Mouse (Mus musculus) midbrain, embryonic 14.5 days (tissue): ENCODE results near the gene Bzw2. TPM values are rescaled to one million over a fixed set of nuclear protein-coding genes. Genes with fewer than 3 reads are reported as not detected.

Source experiments
- ATAC-seq: fragments of 200-750 bp; cut with Nextera tagmentation; 2 replicates; pipeline ENCODE4 v1.8.0; 2017; ENCODE audit warnings: moderate number of reproducible peaks, moderate library complexity; ENCODE audit not compliant: low FRiP score, low TSS enrichment
- DNase-seq: peaks from one replicate; pipeline ENCODE4 v3.0.0-alpha.2; 2015
- H3K27ac ChIP-seq: fragments of 300-500 bp; sonication (generic); replicated peaks from 2 replicates; pipeline ENCODE4 v1.5.1; 2014; ENCODE audit warnings: mild to moderate bottlenecking, low read depth, low read length, moderate library complexity
- H3K27me3 ChIP-seq: fragments of 300-500 bp; sonication (generic); 2 replicates; pipeline ENCODE4 v1.6.1; 2014; ENCODE audit warnings: low read length, control low read depth, mixed read lengths; ENCODE audit not compliant: control insufficient read depth, insufficient read depth
- H3K36me3 ChIP-seq: fragments of 300-500 bp; sonication (generic); 2 replicates; pipeline ENCODE4 v1.6.1; 2014; ENCODE audit warnings: low read length, control low read depth; ENCODE audit not compliant: control insufficient read depth, insufficient read depth
- H3K4me1 ChIP-seq: fragments of 300-500 bp; sonication (generic); 2 replicates; pipeline ENCODE4 v1.6.1; 2014; ENCODE audit warnings: mild to moderate bottlenecking, antibody characterized with exemption, low read length, control low read depth; ENCODE audit not compliant: control insufficient read depth, insufficient read depth
- H3K4me2 ChIP-seq: fragments of 300-500 bp; sonication (generic); 2 replicates; pipeline ENCODE4 v1.6.1; 2014; ENCODE audit warnings: mild to moderate bottlenecking, low read length, moderate library complexity
- H3K4me3 ChIP-seq: fragments of 300-500 bp; sonication (generic); replicated peaks from 2 replicates; pipeline ENCODE4 v1.5.1; 2014; ENCODE audit warnings: low read depth, low read length
- H3K9ac ChIP-seq: fragments of 300-500 bp; sonication (generic); replicated peaks from 2 replicates; pipeline ENCODE4 v1.6.1; 2014; ENCODE audit warnings: mild to moderate bottlenecking, low read length, moderate library complexity
- H3K9me3 ChIP-seq: fragments of 300-500 bp; sonication (generic); 2 replicates; pipeline ENCODE4 v1.6.1; 2016; ENCODE audit warnings: low read length, control low read depth, mixed read lengths; ENCODE audit not compliant: control insufficient read depth
- WGBS: fragments of 180-500 bp; shearing (Covaris S2); extraction: QIAGEN DNeasy Blood & Tissue Kit; methylation state at CpG from one replicate; pipeline ENCODE4 v1.1.7; 2014; 5-methylcytosine and 5-hydroxymethylcytosine counted together
- polyA plus RNA-seq: library from polyadenylated mRNA; unstranded; fragments of >200 nt; fragmentation: Nextera tagmentation; extraction: Ambion mirVana; gene quantifications from 2 replicates; pipeline ENCODE4 v1.2.1, GENCODE M21; 2014

The Bzw2 gene
- polyA plus RNA-seq, 1 experiment from 2014 or later: 484 TPM

- Histone ChIP-seq H3K27me3 (no peaks in the 10 kb centered on the region), H3K4me3 (no peak overlapping the region), H3K9ac (no peak overlapping the region), H3K27ac (no peak overlapping the region), H3K9me3 (no peaks in the 10 kb centered on the region), H3K36me3 (peaks cover 68% of the 10 kb centered on the region), H3K4me1 (no peaks in the 10 kb centered on the region), H3K4me2 (no peak overlapping the region)
- whole genome bisulfite sequencing: 98% methylated on average over 5 of the region's 5 CpGs
- DNase-seq (no peak), ATAC-seq (no peak)
These were observed 19.3 kb upstream of the Bzw2 start for GRCm38 (mm10) chr12:36177227-36177626.

- Histone ChIP-seq H3K9me3 (no peaks in the 10 kb centered on the region), H3K27me3 (no peaks in the 10 kb centered on the region), H3K36me3 (peaks cover 15% of the 10 kb centered on the region), H3K4me1 (no peaks in the 10 kb centered on the region), H3K27ac (no peak overlapping the region), H3K4me2 (no peak overlapping the region), H3K9ac (no peak overlapping the region), H3K4me3 (no peak overlapping the region)
- 52% methylated on average over 1 of the region's 1 CpGs for whole genome bisulfite sequencing
- DNase-seq: no peak
- no peak for ATAC-seq
These were observed 7.4 kb upstream of the Bzw2 start for GRCm38 (mm10) chr12:36165299-36165698.

GRCm38 (mm10) chr12:36164126-36164791, 6.4 kb upstream of the Bzw2 start:
- ATAC-seq (no peak), DNase-seq (no peak)
- H3K9me3 ChIP-seq: no peaks in the 10 kb centered on the region
- H3K27me3 ChIP-seq: no peaks in the 10 kb centered on the region
- WGBS: 88% methylated on average over 7 of the region's 7 CpGs
- no peak overlapping the region for H3K4me2 ChIP-seq
- H3K4me1 ChIP-seq: no peaks in the 10 kb centered on the region
- H3K27ac ChIP-seq: no peak overlapping the region
- H3K9ac ChIP-seq: no peak overlapping the region
- H3K36me3 ChIP-seq: peaks cover 14% of the 10 kb centered on the region; the same call in 1 of the 2 replicates
- H3K4me3 ChIP-seq: no peak overlapping the region

- peak overlapping the region; percentile 95 for H3K4me3 ChIP-seq
- peak overlapping the region; percentile 91 for H3K27ac ChIP-seq
- ATAC-seq (peak; percentile 32), DNase-seq (no peak)
- no peaks in the 10 kb centered on the region for H3K36me3 ChIP-seq
- H3K27me3 ChIP-seq: no peaks in the 10 kb centered on the region
- H3K4me1 ChIP-seq: peaks cover 24% of the 10 kb centered on the region
- H3K9me3 ChIP-seq: no peaks in the 10 kb centered on the region
- H3K4me2 ChIP-seq: peak overlapping the region; percentile 76
- WGBS: under 1% methylated on average over 14 of the region's 14 CpGs
- peak overlapping the region; percentile 95 for H3K9ac ChIP-seq
These were observed 609 bp downstream of the Bzw2 start for GRCm38 (mm10) chr12:36157304-36157637.

- Histone ChIP-seq H3K4me3 (peak within 1 kb of the TSS; percentile 95), H3K9me3 (no peaks in the 10 kb centered on the region), H3K27me3 (no peaks in the 10 kb centered on the region), H3K9ac (peak within 1 kb of the TSS; percentile 95), H3K36me3 (no peaks in the 10 kb centered on the region), H3K4me1 (peaks cover 24% of the 10 kb centered on the region), H3K4me2 (peak within 1 kb of the TSS; percentile 76), H3K27ac (peak within 1 kb of the TSS; percentile 91)
- ATAC-seq (peak; percentile 97), DNase-seq (peak; percentile 98)
- under 1% methylated on average over 42 of the region's 42 CpGs for WGBS
These were observed 1.1 kb downstream of the Bzw2 start, which contains the start of gene Ankmy2 for GRCm38 (mm10) chr12:36156637-36157303. TSS of gene Ankmy2 (plus strand) at chr12:36157114.

- ATAC-seq (peak; percentile 69), DNase-seq (no peak)
- no peaks in the 10 kb centered on the region for H3K36me3 ChIP-seq
- 0% methylated on average over 33 of the region's 33 CpGs for WGBS
- H3K27me3 ChIP-seq: no peaks in the 10 kb centered on the region
- peak overlapping the region; percentile 76 for H3K4me2 ChIP-seq
- H3K9me3 ChIP-seq: no peaks in the 10 kb centered on the region
- peak overlapping the region; percentile 95 for H3K9ac ChIP-seq
- H3K4me3 ChIP-seq: peak overlapping the region; percentile 95
- H3K27ac ChIP-seq: peak overlapping the region; percentile 91
- H3K4me1 ChIP-seq: peaks cover 24% of the 10 kb centered on the region
These were observed 1.7 kb downstream of the Bzw2 start for GRCm38 (mm10) chr12:36156101-36156636.

GRCm38 (mm10) chr12:36155141-36155641, 2.7 kb downstream of the Bzw2 start:
- WGBS: 9% methylated on average over 8 of the region's 8 CpGs
- H3K27me3 ChIP-seq: no peaks in the 10 kb centered on the region
- peak overlapping the region; percentile 95 for H3K4me3 ChIP-seq
- peaks cover 24% of the 10 kb centered on the region for H3K4me1 ChIP-seq
- no peak for ATAC-seq
- H3K27ac ChIP-seq: peak overlapping the region; percentile 91; the same call in 1 of the 2 replicates
- peak overlapping the region; percentile 95 for H3K9ac ChIP-seq
- H3K4me2 ChIP-seq: peak overlapping the region; percentile 76
- H3K36me3 ChIP-seq: no peaks in the 10 kb centered on the region
- peak; percentile 65 for DNase-seq
- H3K9me3 ChIP-seq: no peaks in the 10 kb centered on the region

GRCm38 (mm10) chr12:36150737-36151136, 7.1 kb downstream of the Bzw2 start:
- 88% methylated on average over 2 of the region's 2 CpGs for WGBS
- ATAC-seq (no peak), DNase-seq (no peak)
- no peaks in the 10 kb centered on the region for H3K9me3 ChIP-seq
- no peak overlapping the region for H3K4me3 ChIP-seq
- no peak overlapping the region for H3K9ac ChIP-seq
- H3K4me2 ChIP-seq: no peak overlapping the region
- no peaks in the 10 kb centered on the region for H3K36me3 ChIP-seq
- H3K27me3 ChIP-seq: no peaks in the 10 kb centered on the region
- no peak overlapping the region for H3K27ac ChIP-seq
- H3K4me1 ChIP-seq: peaks cover 15% of the 10 kb centered on the region
